Mouse (Mus musculus): ENCODE data around the gene Gm49320.

The Gm49320 gene

DNA sequence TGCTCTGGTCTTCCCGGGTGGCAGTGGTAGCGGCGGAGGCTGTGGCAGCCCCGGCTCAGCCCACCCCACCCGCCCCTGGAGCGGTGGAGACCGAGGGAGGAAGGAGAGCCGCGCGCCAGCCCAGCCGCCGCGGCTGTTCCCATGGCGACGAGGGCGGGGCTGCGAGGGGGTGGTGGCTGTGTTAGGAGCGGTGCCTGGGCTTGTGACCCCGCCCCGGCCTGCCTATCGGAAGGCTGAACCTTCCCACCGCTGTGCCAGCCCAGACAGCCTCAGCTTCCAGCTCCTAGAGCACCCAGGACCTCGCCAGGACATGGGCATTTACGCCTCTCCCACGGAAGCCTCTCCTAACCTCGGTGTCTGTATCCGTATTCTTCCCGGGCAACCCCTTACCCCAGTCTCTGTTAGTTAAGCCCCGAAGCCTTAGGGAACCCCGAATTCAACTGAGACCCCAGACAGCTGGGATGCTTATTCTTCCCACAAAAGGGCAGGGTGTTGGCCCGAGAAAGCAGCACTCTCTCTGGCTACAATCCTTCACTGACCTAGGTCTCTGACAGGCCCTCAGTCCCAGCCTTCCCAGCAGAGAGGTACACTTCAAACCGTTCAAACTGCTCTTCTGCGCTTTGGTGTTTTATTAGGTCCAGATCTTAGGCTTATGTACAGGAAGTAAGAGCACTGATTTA, 20.6 kb downstream of the Gm49320 start, which contains the start of gene Ctxn1:
TSS of gene Ctxn1 (minus strand) at position 150 of the 680 bp plus-strand sequence.
- peak; percentile 90 to 96 for DNase-seq

DNA sequence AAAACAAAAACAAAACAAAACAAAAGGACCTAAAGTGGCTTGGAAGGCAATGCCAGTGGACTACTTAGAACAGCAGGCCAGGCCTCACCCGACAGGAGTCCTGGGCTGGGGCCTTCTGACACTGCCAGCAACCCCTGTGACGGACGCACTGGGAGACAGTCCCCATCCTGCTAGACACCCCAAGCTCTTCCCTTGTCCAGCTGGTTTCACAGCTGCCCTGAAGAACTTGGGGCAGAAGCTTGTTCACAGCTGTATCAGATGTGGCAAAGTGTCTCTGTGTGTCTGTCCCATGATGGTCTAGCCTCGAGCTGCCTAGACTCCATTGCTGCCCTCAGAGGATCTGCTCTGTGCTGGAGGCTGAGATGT, 21.1 kb downstream of the Gm49320 start:
- no peak for DNase-seq

DNA sequence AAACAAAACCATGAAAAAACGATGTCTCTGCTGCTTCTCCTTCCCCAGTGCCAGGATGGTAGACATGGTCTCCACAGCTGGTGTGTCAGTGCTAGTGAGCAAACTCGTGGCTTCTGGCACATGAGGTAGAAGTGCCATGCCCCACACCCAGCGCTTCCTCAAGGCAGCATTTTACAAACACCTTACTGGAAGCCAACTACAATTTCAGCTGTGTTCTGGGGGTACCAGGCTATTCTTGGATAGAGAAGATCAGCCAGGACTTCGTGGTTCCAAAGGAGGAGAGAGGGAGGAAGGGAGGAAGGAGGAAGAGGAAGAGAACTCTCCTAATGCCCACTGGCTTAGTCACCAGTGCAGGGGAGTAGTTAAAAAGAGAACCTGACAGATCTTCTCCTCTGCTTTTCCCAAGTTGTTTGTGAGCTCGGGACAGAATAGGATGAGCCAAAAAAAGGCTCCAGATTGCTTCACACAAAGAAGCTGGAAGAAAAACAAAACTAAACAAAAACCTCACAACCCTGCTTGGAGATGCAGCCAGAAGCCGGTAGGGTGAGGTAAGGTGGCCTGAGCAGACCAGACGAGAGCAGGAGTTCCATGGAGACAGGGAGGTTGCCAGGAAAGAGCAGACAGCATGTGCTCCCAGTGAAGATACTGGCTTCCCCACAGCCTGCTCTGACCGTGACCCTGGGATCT, 24.6 kb downstream of the Gm49320 start:
- DNase-seq: no peak

DNA sequence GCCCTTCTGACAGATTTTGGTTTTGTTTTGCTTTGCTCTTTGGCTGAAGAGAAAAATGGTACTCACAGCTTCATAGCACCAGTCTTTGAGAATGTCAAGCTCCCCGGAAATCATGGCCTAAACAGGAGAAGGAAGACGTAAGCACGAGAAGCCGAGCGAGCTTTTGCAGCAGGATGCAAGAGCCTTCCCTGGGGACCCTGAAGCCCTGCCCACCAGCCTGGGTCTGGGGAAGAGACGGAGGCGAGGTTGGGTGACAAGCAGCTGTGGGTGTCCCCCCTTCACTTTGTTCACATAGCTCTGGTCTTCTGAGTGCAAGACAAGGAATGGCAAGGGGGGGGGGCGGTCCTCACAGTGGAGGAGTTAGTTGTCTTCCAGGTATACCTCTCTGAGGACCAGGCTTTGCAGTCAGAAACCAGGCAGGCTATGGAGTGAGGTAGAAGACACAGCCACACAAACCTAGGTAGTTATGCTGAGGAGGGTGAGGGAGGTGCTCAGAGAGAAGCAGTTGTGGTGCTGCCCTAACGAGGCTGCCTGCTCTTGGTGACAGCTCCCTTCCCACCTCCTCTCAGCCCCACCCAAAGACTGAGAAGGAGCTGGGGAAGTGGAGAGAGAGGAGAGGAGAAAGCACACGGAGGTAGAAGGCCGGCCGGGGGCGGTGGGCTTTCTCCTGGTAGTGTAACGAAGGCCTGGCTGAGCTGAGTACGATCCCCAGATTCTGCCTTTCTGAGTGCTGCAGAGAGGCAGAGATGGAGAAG, 26.7 kb downstream of the Gm49320 start:
- DNase-seq: no peak

DNA sequence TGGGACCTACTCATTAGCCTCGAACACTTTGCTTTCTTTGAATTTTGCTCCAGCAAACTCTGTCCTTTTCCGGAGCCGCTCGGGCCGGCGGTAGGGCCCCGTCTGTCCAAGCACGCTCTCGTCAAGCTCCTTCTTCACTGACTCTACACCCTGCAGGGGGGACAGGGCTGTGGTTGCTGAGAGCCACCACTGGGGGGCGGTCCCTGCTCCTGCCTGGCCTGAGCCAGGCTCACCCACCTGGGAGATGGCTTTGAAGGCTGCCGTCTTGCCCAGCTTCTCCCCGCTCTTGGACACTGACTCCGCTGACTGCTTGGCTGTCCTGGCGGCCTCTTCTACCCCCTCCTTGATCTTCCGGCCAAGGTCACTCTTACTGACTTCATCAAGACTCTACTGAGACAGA, 29.0 kb downstream of the Gm49320 start:
- DNase-seq: no peak

DNA sequence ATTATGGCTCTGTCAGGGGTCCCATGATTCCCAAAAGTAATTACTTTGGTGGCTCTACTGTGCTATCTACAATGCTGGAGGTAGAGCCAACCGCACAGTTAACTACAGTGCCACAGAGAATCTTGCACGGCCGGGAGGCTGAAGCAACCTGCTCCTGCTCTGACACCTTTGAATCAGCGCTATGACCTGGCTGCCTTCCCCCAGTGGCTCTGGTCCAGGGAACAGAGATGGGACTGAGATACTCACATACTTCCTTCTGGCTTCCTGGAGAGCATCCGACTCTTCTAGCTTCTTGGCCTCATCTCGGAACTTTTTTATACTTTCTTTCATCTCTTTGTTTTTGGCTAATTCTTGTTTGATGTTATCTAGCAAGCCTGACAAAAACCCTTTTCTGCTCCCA, 30.9 kb downstream of the Gm49320 start:
- no peak for DNase-seq

DNA sequence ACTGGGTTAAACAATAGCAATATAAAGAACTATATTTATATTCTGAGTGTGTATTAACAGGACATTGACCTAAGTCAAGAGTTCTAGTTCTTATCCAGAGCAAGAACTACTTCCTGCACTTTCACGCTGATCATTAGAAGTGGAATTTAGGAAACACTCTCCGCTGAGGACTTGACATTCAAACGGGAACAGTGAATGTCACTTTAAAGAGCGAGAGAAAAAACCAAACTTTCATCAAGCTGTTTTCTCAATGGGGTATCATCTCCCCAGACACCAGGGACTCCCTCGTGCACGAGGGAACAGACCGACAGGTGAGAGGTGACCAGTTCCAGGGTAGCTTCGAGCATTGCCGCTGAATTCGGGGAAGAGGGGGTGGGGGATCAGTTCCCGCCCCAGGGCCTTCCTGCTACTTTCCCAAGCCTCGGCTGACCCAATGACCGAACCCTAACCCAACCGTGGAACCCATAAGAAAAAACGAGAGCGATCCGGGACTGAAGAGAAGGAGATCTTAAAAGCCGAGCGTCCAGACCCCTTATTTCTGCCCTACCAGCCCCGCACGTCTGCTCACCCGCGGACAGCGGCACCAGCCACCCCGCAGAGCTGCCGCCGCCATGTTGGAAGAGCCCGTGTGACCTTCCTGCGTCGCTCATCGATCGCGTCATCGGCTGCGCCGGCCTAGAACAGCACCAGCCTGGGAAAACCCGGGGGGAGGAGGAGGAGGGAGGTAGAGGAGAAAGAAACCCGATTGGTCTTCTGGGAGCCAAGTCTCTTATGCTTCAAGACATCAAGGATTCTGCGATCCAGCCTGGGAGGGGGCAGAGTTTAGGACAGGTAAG, 36.8 kb downstream of the Gm49320 start, which contains the start of gene Timm44:
TSS of gene Timm44 (minus strand) at position 639 of the 836 bp plus-strand sequence.
- DNase-seq: peak; percentile 85 to 92

DNA sequence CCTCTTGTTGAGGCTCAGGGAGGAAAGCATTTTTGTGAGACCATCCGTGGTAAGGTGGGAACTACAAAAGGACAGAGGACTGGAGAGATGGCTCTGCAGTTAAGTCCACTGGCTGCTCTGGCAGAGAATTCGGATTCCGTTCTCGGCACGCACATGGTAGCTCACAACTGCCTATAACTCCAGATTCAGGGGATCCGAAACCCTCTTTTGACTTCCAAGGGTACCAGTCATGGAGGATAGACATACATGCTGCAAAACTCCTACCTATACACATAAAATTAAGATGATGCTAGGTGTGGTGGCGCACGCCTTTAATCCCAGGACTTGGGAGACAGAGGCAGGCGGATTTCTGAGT, 37.4 kb downstream of the Gm49320 start:
- no peak for DNase-seq

DNA sequence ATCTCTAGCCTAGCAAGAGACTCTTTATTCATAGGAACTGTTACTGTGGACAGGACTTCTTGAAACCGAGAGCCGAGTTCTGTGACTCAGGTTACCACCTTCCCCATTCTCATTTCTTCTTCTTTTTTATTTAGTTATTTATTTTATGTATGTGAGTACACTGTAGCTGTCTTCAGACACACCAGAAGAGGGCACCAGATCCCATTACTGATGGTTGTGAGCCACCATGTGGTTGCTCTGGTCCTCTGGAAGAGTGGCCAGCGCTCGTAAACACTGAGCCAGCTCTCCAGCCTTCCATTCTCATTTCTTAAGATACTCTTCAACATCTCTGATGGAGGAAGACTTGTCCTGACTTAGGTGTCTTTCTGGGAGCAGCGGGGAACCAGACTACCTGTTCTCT, 54.1 kb downstream of the Gm49320 start:
- DNase-seq: no peak

DNA sequence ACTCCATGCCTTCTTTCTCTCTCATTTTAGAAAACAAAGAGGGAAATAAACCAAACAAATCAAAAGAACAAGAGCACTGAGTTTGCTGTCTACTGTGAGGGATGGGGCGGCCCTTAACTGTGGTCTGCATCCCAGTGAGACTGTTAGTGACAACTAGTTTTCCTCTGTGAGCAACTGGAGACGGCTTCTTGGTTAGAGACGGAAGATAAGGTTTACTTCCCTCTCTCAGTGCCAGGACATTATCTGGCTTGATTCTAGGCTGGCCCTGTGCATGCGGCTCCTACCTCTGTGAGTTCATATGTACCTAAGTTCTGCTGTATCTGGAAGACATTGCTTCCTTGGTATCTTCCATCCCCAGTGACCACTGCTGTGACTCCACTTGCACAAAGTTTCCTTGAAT, 59.2 kb downstream of the Gm49320 start:
- DNase-seq: no peak

Measured in spleen, adult 18-20 months (tissue).